Mouse (Mus musculus): Measurements from ENCODE around the gene Syn3. TPM values are rescaled to one million over a fixed set of nuclear protein-coding genes. Genes with fewer than 3 reads are reported as not detected.

Syn3 gene
- polyA plus RNA-seq, 1 experiment, result 0.75 TPM

DNA sequence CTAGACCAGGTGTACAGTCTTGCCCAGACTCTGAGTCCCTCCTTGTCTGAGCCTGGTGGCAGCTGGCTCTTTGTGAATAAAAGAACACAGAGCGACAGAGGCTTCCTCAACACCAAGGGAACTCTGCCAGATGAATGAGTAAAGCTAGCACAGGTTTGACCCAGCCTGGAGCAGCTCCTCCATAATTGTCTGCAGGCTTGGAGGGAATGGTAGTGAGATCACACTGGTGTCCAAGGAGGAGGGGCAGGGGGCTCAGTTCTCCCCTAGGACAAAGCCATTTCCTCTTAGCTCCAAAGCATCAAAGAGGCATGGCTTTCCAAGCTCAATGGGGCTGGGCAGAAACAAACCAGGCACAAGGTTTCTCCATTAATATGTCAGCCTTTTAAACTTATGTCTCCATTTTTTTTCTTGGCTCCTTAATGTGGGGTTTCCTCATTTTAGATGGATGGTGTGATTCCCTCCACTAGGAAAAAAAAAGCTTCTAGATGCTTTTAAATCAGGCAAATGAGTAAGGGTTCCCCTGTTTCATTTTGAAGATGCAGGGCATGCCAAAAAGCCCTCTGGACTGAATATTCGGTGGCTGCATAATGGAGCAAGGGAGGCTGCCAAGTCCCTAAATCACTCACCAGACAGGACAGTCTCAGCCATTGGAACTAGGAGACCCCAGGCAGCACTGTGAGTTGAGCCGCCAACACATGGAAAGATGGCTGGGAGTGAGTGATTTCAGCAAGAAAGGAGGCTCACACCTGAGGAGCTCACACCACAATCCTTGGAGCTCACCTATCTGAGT lies 349.5 kb downstream of the Syn3 start:
- no peak overlapping the region for H3K4me3 ChIP-seq (ENCODE audit: low read depth, low read length)
- TF ChIP-seq POLR2A (IDR thresholded peaks at IDR 0.05; ENCODE audit: low read depth, low read length) (no peak), CTCF (IDR thresholded peaks at IDR 0.05; ENCODE audit: extremely low read depth, insufficient read length, insufficient replicate concordance, low read depth, low read length) (no peak)
- WGBS, result 76% methylated on average over 3 of the region's 3 CpGs
- no peaks in the 10 kb centered on the region for H3K4me1 ChIP-seq (ENCODE audit: control insufficient read depth, insufficient read depth, insufficient read length, low read length)
- no peak overlapping the region for H3K27ac ChIP-seq (ENCODE audit: insufficient read depth, low read depth, low read length)
- no peaks in the 10 kb centered on the region for H3K27me3 ChIP-seq (ENCODE audit: control insufficient read depth, insufficient read depth, low read length)
- H3K36me3 ChIP-seq (ENCODE audit: control insufficient read depth, insufficient read depth, low read length), result no peaks in the 10 kb centered on the region

DNA sequence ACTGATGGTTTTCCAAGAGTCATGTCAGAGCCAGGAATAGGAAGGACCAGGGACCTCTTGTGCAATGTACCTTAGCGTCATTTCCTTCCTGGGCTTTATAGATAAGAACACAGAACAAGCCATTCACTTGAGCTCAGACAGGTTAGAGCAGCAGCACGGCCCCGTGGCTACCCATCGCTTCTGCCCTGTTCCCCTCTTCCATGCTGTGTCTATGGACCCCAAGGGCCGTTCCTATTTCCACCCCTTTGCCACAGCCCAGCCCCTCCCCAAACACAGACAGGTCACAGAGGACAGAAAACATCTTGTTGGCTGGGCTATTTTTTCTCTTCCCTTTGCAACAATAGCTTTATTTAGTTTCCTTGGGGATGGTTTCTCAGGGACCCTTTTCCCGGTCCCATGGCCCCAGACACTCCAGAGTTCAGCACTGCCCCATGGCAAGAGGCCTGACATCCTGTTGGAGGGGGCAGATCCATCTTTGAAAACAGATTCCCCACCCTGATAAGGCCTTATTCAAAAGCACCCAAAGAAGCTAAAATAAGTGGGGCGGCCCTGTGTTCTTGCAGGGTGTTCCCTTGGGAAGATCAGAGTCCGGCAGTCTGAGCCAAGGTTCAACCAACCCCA lies 359.5 kb downstream of the Syn3 start:
- no peak for TF ChIP-seq CTCF (IDR thresholded peaks at IDR 0.05; ENCODE audit: extremely low read depth, insufficient read length, insufficient replicate concordance, low read depth, low read length)
- TF ChIP-seq POLR2A (IDR thresholded peaks at IDR 0.05; ENCODE audit: low read depth, low read length), result no peak
- Histone ChIP-seq H3K27me3 (ENCODE audit: control insufficient read depth, insufficient read depth, low read length) (no peaks in the 10 kb centered on the region), H3K4me3 (ENCODE audit: low read depth, low read length) (no peak overlapping the region), H3K27ac (ENCODE audit: insufficient read depth, low read depth, low read length) (no peak overlapping the region), H3K4me1 (ENCODE audit: control insufficient read depth, insufficient read depth, insufficient read length, low read length) (no peaks in the 10 kb centered on the region), H3K36me3 (ENCODE audit: control insufficient read depth, insufficient read depth, low read length) (no peaks in the 10 kb centered on the region)
- WGBS, result 48% methylated on average over 8 of the region's 8 CpGs

DNA sequence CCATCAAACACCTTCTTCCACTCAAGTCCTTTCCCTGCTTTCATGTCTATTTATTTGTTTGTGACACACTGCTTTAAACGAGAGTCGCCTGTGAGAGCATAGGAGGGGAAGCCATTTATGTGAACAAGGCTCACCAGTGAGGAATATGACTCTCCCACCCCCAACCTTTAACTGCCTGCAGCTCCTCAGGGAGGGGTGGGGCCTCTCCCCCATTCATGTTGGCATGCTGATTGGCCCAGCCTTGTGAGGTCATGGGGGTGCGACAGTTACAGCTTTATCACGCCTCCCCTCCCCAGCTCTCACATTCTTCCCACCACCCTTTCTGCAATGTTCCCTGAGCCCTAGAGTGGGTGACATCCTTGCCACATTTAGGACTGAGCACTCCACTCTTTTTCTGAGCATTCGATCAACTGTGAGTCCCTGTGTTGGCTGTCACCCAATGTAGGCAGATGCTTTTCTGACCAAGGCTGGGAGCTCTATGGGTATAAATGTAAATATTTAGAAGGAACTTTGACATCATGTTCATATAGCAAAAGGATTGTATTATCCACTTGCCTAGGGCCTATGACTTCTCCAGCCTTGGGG lies 361.0 kb downstream of the Syn3 start:
- TF ChIP-seq CTCF (IDR thresholded peaks at IDR 0.05; ENCODE audit: extremely low read depth, insufficient read length, insufficient replicate concordance, low read depth, low read length), result no peak
- Histone ChIP-seq H3K27ac (ENCODE audit: insufficient read depth, low read depth, low read length) (no peak overlapping the region), H3K27me3 (ENCODE audit: control insufficient read depth, insufficient read depth, low read length) (no peaks in the 10 kb centered on the region), H3K36me3 (ENCODE audit: control insufficient read depth, insufficient read depth, low read length) (no peaks in the 10 kb centered on the region), H3K4me1 (ENCODE audit: control insufficient read depth, insufficient read depth, insufficient read length, low read length) (no peaks in the 10 kb centered on the region), H3K4me3 (ENCODE audit: low read depth, low read length) (no peak overlapping the region)
- 67% methylated on average over 5 of the region's 5 CpGs for WGBS

DNA sequence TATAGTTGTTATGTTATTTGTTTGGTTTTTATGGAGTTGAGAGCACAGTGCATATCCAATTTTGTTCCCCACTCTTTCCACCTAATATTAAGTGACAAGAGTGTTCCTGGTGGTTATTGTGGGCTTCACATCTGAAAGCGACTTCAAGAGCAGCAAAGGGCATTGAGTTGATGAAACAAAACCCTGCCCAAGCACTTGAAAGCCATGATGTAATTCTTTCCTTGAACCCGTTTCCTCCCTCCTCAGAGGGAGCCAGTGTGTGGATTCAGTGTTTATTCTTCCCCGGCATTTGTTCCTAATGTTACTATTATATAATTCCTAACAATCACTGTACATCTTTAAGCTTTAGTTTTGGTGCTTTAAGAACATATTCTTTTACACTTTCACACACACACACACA lies 361.6 kb downstream of the Syn3 start:
- 64% methylated on average over 3 of the region's 3 CpGs for WGBS
- Histone ChIP-seq H3K27ac (ENCODE audit: insufficient read depth, low read depth, low read length) (no peak overlapping the region), H3K36me3 (ENCODE audit: control insufficient read depth, insufficient read depth, low read length) (no peaks in the 10 kb centered on the region), H3K4me3 (ENCODE audit: low read depth, low read length) (no peak overlapping the region), H3K4me1 (ENCODE audit: control insufficient read depth, insufficient read depth, insufficient read length, low read length) (no peaks in the 10 kb centered on the region), H3K27me3 (ENCODE audit: control insufficient read depth, insufficient read depth, low read length) (no peaks in the 10 kb centered on the region)
- no peak for TF ChIP-seq CTCF (IDR thresholded peaks at IDR 0.05; ENCODE audit: extremely low read depth, insufficient read length, insufficient replicate concordance, low read depth, low read length)
- TF ChIP-seq POLR2A (IDR thresholded peaks at IDR 0.05; ENCODE audit: low read depth, low read length), result no peak

DNA sequence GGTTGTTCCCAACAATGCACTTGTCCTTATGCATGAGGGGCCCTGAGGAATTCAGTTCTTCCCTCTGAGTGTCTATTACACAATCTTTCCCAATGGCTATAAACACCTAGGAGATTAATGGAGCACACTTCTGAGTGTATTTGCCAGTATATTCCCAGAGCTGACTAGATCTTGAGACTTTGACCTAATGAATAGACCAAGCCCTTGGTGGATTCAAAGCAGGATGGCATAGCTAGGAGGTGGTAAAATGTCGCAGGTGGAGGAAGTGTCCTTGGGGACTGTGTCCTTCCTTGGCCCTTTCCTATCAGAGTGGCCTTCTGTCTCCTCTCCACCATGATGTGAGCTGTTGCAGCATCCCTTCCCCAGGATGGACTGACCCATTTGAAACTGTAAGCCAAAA lies 362.4 kb downstream of the Syn3 start:
- H3K4me3 ChIP-seq (ENCODE audit: low read depth, low read length), result no peak overlapping the region
- H3K27me3 ChIP-seq (ENCODE audit: control insufficient read depth, insufficient read depth, low read length), result no peaks in the 10 kb centered on the region
- WGBS, result 51% methylated on average over 1 of the region's 1 CpGs
- no peak overlapping the region for H3K27ac ChIP-seq (ENCODE audit: insufficient read depth, low read depth, low read length)
- H3K36me3 ChIP-seq (ENCODE audit: control insufficient read depth, insufficient read depth, low read length), result no peaks in the 10 kb centered on the region
- H3K4me1 ChIP-seq (ENCODE audit: control insufficient read depth, insufficient read depth, insufficient read length, low read length), result no peaks in the 10 kb centered on the region
- TF ChIP-seq CTCF (IDR thresholded peaks at IDR 0.05; ENCODE audit: extremely low read depth, insufficient read length, insufficient replicate concordance, low read depth, low read length) (no peak), POLR2A (IDR thresholded peaks at IDR 0.05; ENCODE audit: low read depth, low read length) (no peak)

DNA sequence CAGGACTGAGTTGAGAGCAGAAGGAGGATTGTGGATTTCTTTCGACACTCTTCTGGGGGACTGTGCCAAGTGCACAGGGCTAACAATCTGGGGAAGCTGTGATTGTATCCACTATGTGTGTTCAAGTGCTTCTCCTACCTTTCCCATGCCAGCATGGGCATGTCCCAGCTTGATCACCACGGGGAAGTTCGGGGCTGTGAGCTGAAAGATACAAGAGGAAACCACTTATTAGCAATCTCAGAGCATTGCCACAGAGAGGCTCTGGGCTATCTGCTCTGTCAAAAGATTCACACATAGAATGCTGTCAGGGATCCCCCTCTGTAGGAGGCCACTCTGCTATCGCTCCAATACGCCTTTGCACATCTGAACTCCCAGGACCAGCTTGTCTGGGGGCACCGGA lies 363.8 kb downstream of the Syn3 start:
- Histone ChIP-seq H3K27ac (ENCODE audit: insufficient read depth, low read depth, low read length) (no peak overlapping the region), H3K27me3 (ENCODE audit: control insufficient read depth, insufficient read depth, low read length) (no peaks in the 10 kb centered on the region), H3K4me3 (ENCODE audit: low read depth, low read length) (no peak overlapping the region), H3K36me3 (ENCODE audit: control insufficient read depth, insufficient read depth, low read length) (no peaks in the 10 kb centered on the region), H3K4me1 (ENCODE audit: control insufficient read depth, insufficient read depth, insufficient read length, low read length) (no peaks in the 10 kb centered on the region)
- TF ChIP-seq CTCF (IDR thresholded peaks at IDR 0.05; ENCODE audit: extremely low read depth, insufficient read length, insufficient replicate concordance, low read depth, low read length), result no peak
- no peak for TF ChIP-seq POLR2A (IDR thresholded peaks at IDR 0.05; ENCODE audit: low read depth, low read length)
- 84% methylated on average over 6 of the region's 6 CpGs for WGBS

DNA sequence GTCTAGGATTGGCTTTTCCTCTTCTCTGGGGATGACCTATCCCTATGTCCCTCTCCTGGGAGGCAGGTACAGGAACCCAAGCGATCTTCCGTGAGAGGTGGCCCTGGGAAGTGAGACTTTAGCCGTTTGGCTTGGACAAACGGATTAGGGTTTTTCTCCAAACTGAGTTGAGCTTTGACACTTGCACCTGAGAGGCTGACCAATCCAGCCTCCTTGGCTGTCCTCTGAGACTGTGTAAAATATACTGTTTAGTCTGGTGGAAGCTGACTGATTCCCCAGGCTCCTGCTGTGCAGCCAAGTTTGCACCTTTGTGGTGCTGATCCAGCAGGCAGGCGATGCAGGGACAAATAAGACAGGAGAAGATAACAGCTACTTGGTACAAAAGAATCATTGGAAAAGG lies 364.4 kb downstream of the Syn3 start:
- H3K27ac ChIP-seq (ENCODE audit: insufficient read depth, low read depth, low read length), result no peak overlapping the region
- no peaks in the 10 kb centered on the region for H3K4me1 ChIP-seq (ENCODE audit: control insufficient read depth, insufficient read depth, insufficient read length, low read length)
- no peak overlapping the region for H3K4me3 ChIP-seq (ENCODE audit: low read depth, low read length)
- H3K27me3 ChIP-seq (ENCODE audit: control insufficient read depth, insufficient read depth, low read length), result no peaks in the 10 kb centered on the region
- no peaks in the 10 kb centered on the region for H3K36me3 ChIP-seq (ENCODE audit: control insufficient read depth, insufficient read depth, low read length)
- TF ChIP-seq CTCF (IDR thresholded peaks at IDR 0.05; ENCODE audit: extremely low read depth, insufficient read length, insufficient replicate concordance, low read depth, low read length) (no peak), POLR2A (IDR thresholded peaks at IDR 0.05; ENCODE audit: low read depth, low read length) (no peak)
- 83% methylated on average over 5 of the region's 5 CpGs for WGBS

Data from small intestine, adult 2 months (tissue).